Mouse (Mus musculus) thymus, adult 2 months (tissue): ENCODE data around the gene Cd28. TPM values are rescaled to one million over a fixed set of nuclear protein-coding genes. Genes with fewer than 3 reads are reported as not detected.
"Not testable (repeated sequence)": the region's sequence is repeated elsewhere in the genome, so short reads cannot be mapped to it uniquely, and the experiment has no call there.

Experiments
- DNase-seq: peaks from one replicate; pipeline ENCODE4 v3.0.0; 2021
- H3K27ac ChIP-seq: fragments of 200-500 bp; 2 replicates; pipeline ENCODE4 v1.5.1; 2012; ENCODE audit warnings: low read length, control low read depth; ENCODE audit not compliant: control insufficient read depth, insufficient read depth
- H3K27me3 ChIP-seq: fragments of 200-500 bp; 2 replicates; pipeline ENCODE4 v1.6.1; 2012; ENCODE audit warnings: mild to moderate bottlenecking, low read length, moderate library complexity, mixed read lengths; ENCODE audit not compliant: control insufficient read depth, insufficient read depth
- H3K36me3 ChIP-seq: fragments of 200-500 bp; 2 replicates; pipeline ENCODE4 v1.6.1; 2012; ENCODE audit warnings: mild to moderate bottlenecking, low read length, moderate library complexity; ENCODE audit not compliant: control insufficient read depth, insufficient read depth
- H3K4me1 ChIP-seq: fragments of 200-500 bp; replicated peaks from 2 replicates; pipeline ENCODE4 v1.6.1; 2012; ENCODE audit warnings: low read length; ENCODE audit not compliant: control insufficient read depth, insufficient read depth
- H3K4me3 ChIP-seq: fragments of 200-500 bp; 2 replicates; pipeline ENCODE4 v1.5.1; 2012; ENCODE audit warnings: mild to moderate bottlenecking, low read length, control low read depth, moderate library complexity; ENCODE audit not compliant: control insufficient read depth, insufficient read depth
- CTCF ChIP-seq: fragments of 200-500 bp; IDR thresholded peaks from 2 replicates; pipeline ENCODE4 v1.5.1; 2012; ENCODE audit warnings: mild to moderate bottlenecking, control low read depth, low read length, moderate library complexity, borderline replicate concordance; ENCODE audit not compliant: control insufficient read depth, poor library complexity, insufficient read depth; ENCODE audit errors: extremely low read depth
- POLR2A ChIP-seq: fragments of 200-500 bp; IDR thresholded peaks from 2 replicates; pipeline ENCODE4 v1.6.1; 2012; ENCODE audit warnings: mild to moderate bottlenecking, low read length, control low read depth, moderate library complexity; ENCODE audit not compliant: control insufficient read depth, poor library complexity, insufficient read depth; ENCODE audit errors: extremely low read depth
- WGBS: fragments of 180-500 bp; shearing (Covaris S2); methylation state at CpG from one replicate; pipeline ENCODE4 v1.1.7; 2018; 5-methylcytosine and 5-hydroxymethylcytosine counted together
- polyA plus RNA-seq: library from polyadenylated mRNA; depleted of rRNA; stranded (reverse); fragments of >200 nt; gene quantifications from 2 replicates; pipeline ENCODE4 v1.2.3, GENCODE M21; 2012; rRNA removed

The Cd28 gene
- polyA plus RNA-seq, 1 experiment = 58.4 TPM

GRCm38 (mm10) chr1:60815912-60816311 lies 99.3 kb downstream of the Cd28 start:
- Histone ChIP-seq H3K36me3 (no peaks in the 10 kb centered on the region), H3K4me1 (peaks cover 8% of the 10 kb centered on the region), H3K27me3 (no peaks in the 10 kb centered on the region), H3K4me3 (no peak overlapping the region), H3K27ac (no peak overlapping the region)
- DNase-seq = no peak
- WGBS = 97% methylated on average over 6 of the region's 6 CpGs
- TF ChIP-seq POLR2A (no peak), CTCF (no peak)

GRCm38 (mm10) chr1:60818491-60818890 lies 101.9 kb downstream of the Cd28 start:
- DNase-seq, H3K27me3 ChIP-seq, H3K4me3 ChIP-seq, H3K27ac ChIP-seq, H3K36me3 ChIP-seq: not testable (repeated sequence)
- 99% methylated on average over 4 of the region's 4 CpGs for WGBS
- H3K4me1 ChIP-seq = peaks cover 12% of the 10 kb centered on the region

GRCm38 (mm10) chr1:60819993-60820392 lies 103.4 kb downstream of the Cd28 start:
- Histone ChIP-seq H3K4me3 (no peak overlapping the region), H3K4me1 (peaks cover 19% of the 10 kb centered on the region), H3K27ac (no peak overlapping the region), H3K36me3 (no peaks in the 10 kb centered on the region), H3K27me3 (no peaks in the 10 kb centered on the region)
- TF ChIP-seq CTCF (no peak), POLR2A (no peak)
- no peak for DNase-seq
- WGBS = 99% methylated on average over 2 of the region's 2 CpGs

GRCm38 (mm10) chr1:60820981-60821380 lies 104.4 kb downstream of the Cd28 start:
- Histone ChIP-seq H3K27me3 (no peaks in the 10 kb centered on the region), H3K4me3 (no peak overlapping the region), H3K36me3 (no peaks in the 10 kb centered on the region), H3K27ac (peak overlapping the region; percentile 42; the same call in 1 of the 2 replicates), H3K4me1 (peaks cover 19% of the 10 kb centered on the region)
- no peak for DNase-seq
- 42% methylated on average over 2 of the region's 2 CpGs for WGBS
- TF ChIP-seq POLR2A (no peak), CTCF (no peak)

DNA sequence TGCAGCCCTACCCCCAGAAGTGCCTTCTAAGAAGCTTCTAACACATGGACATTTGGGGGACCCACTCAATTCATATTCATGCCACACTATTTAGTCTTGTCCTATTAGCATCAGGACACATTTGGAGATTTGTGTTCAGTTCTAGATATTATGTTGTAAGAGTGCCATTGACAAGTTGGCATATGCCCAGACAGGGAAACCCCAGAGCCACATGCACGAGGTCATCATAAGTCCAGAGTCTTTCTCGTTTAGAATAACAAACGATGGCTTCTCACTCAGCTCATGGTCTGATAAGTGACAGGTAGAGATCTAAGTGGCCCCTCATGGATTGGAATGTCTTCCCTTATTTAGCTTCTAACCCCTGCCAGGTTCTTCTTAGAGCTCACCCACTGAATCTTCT lies 105.0 kb downstream of the Cd28 start:
- no peaks in the 10 kb centered on the region for H3K27me3 ChIP-seq
- no peak for TF ChIP-seq CTCF
- no peak for TF ChIP-seq POLR2A
- H3K36me3 ChIP-seq = no peaks in the 10 kb centered on the region
- DNase-seq = no peak
- peaks cover 19% of the 10 kb centered on the region for H3K4me1 ChIP-seq
- H3K4me3 ChIP-seq = no peak overlapping the region
- H3K27ac ChIP-seq = no peak overlapping the region; the same call in 1 of the 2 replicates
- WGBS = 71% methylated on average over 3 of the region's 3 CpGs

Other genes with a start within 250 kb of the Cd28 start
- 5.7 and 7.1 TPM in 2 replicates for gene Raph1, start 149.7 kb upstream of the Cd28 start, polyA plus RNA-seq
- 3.8 and 7.4 TPM in 2 replicates for gene Ctla4, start 170.2 kb downstream of the Cd28 start, polyA plus RNA-seq